Mouse (Mus musculus): ENCODE results near the gene Pla2r1. TPM values are rescaled to one million over a fixed set of nuclear protein-coding genes. Genes with fewer than 3 reads are reported as not detected.

Pla2r1 gene
- polyA plus RNA-seq, 1 experiment from 2014 or later, result 0.86 TPM

DNA sequence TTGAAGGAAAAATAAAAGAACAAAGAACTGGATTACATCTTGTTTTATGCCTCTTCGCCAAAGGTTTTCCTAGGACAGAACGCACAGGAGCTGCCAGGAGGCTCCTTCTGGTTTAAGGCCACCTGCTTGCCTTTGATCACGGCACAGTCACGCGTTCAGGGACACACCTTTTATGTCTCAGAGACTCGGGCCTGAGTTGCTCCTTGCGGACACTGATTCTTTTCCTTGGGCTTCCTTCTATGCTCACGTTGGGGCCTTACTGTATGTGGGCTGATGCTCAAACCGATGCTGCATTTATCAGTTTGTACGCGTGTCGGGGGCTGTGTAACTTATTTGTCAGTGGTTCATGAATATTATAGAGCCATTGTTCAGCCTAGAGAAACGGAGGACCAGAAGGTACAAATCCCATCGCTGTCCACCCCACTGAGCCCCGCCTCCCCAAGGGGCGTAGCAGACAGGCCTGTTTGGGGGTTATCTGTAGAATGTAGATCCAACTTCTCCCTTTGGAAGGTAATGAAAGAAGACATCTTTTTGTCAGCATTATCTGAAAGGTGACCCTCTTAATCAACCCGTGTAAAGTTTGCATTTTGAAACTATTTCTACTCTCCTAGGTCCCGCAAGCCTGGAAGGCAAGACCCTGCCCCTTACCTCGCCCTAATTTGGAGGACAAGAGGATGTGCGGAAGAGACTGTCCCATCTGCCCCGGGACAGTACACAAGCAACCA, 769 bp downstream of the Pla2r1 start:
- H3K4me1 ChIP-seq (replicated peaks; ENCODE audit: control insufficient read depth, insufficient read depth), result peaks cover 2% of the 10 kb centered on the region
- peak overlapping the region; percentile 57 for H3K9ac ChIP-seq (ENCODE audit: low read length)
- TF ChIP-seq EP300 (optimal IDR thresholded peaks at IDR 0.05) (no peak), CTCF (IDR thresholded peaks at IDR 0.05; ENCODE audit: low read depth) (no peak)
- DNase-seq (ENCODE audit: low spot score) (no peak), ATAC-seq (ENCODE audit: low FRiP score, low TSS enrichment) (no peak)
- WGBS, result 40% methylated on average over 21 of the region's 21 CpGs
- no peaks in the 10 kb centered on the region for H3K27me3 ChIP-seq (ENCODE audit: control insufficient read depth, insufficient read depth, low read length)
- H3K4me3 ChIP-seq (ENCODE audit: low read depth, low read length), result peak overlapping the region; percentile 44
- H3K36me3 ChIP-seq (ENCODE audit: control insufficient read depth, insufficient read depth, low read length), result no peaks in the 10 kb centered on the region
- H3K27ac ChIP-seq (replicated peaks), result peak overlapping the region; percentile 63; the same call in 1 of the 2 replicates
- no peaks in the 10 kb centered on the region for H3K9me3 ChIP-seq (ENCODE audit: control insufficient read depth, low read length)
- peak overlapping the region; percentile 83 for H3K4me2 ChIP-seq (replicated peaks; ENCODE audit: low read depth)

DNA sequence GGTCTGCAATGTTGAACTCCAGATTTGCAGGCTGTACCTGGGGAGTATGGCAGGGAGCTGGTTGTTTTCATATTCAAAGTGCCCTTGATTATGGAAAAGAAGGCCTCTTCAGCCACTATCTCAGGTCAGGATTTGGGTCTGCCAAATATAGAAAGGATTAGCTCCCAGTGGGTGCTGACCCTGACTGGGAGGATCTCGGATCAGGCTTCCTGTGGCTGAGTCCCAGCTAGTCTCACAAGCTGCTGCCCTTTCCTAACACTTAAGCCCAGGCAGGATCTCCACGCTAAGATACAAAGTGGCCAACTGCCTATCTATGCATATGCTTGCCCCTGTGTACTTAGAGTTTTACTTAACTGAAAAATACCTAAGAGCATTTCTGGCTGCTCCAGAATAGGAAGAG, 1.4 kb downstream of the Pla2r1 start:
- Histone ChIP-seq H3K4me1 (replicated peaks; ENCODE audit: control insufficient read depth, insufficient read depth) (peaks cover 2% of the 10 kb centered on the region), H3K4me3 (ENCODE audit: low read depth, low read length) (no peak overlapping the region), H3K27ac (replicated peaks) (no peak overlapping the region), H3K36me3 (ENCODE audit: control insufficient read depth, insufficient read depth, low read length) (no peaks in the 10 kb centered on the region), H3K9me3 (ENCODE audit: control insufficient read depth, low read length) (no peaks in the 10 kb centered on the region), H3K4me2 (replicated peaks; ENCODE audit: low read depth) (no peak overlapping the region; the same call in 1 of the 2 replicates), H3K27me3 (ENCODE audit: control insufficient read depth, insufficient read depth, low read length) (no peaks in the 10 kb centered on the region), H3K9ac (ENCODE audit: low read length) (no peak overlapping the region)
- no peak for DNase-seq (ENCODE audit: low spot score)
- 72% methylated on average over 2 of the region's 2 CpGs for WGBS
- ATAC-seq (ENCODE audit: low FRiP score, low TSS enrichment), result no peak
- TF ChIP-seq EP300 (optimal IDR thresholded peaks at IDR 0.05), result no peak
- TF ChIP-seq CTCF (IDR thresholded peaks at IDR 0.05; ENCODE audit: low read depth), result no peak

DNA sequence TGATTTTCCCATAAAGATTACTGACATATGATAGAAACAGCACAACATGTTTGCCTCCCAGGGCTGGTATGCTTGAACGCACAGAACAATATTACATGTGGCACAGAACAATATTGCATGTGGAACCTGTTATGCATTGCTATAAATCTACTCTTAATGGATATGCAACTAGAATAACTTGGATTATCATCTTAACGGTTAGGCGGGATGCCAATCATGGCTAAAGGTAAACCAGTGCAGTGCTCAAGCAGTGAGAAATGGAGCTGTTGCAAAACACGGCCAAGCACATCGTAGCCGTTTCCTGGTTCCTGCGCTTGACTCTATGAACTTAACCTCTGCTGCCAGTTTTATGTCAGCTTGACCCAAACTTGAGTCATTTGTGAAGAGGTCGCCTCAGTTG, 2.6 kb downstream of the Pla2r1 start:
- TF ChIP-seq EP300 (optimal IDR thresholded peaks at IDR 0.05) (no peak), CTCF (IDR thresholded peaks at IDR 0.05; ENCODE audit: low read depth) (no peak)
- Histone ChIP-seq H3K4me1 (replicated peaks; ENCODE audit: control insufficient read depth, insufficient read depth) (peaks cover 2% of the 10 kb centered on the region), H3K9ac (ENCODE audit: low read length) (no peak overlapping the region), H3K27me3 (ENCODE audit: control insufficient read depth, insufficient read depth, low read length) (no peaks in the 10 kb centered on the region), H3K27ac (replicated peaks) (no peak overlapping the region), H3K36me3 (ENCODE audit: control insufficient read depth, insufficient read depth, low read length) (no peaks in the 10 kb centered on the region), H3K9me3 (ENCODE audit: control insufficient read depth, low read length) (no peaks in the 10 kb centered on the region), H3K4me2 (replicated peaks; ENCODE audit: low read depth) (no peak overlapping the region), H3K4me3 (ENCODE audit: low read depth, low read length) (no peak overlapping the region)
- no peak for DNase-seq (ENCODE audit: low spot score)
- 88% methylated on average over 8 of the region's 8 CpGs for WGBS
- no peak for ATAC-seq (ENCODE audit: low FRiP score, low TSS enrichment)

DNA sequence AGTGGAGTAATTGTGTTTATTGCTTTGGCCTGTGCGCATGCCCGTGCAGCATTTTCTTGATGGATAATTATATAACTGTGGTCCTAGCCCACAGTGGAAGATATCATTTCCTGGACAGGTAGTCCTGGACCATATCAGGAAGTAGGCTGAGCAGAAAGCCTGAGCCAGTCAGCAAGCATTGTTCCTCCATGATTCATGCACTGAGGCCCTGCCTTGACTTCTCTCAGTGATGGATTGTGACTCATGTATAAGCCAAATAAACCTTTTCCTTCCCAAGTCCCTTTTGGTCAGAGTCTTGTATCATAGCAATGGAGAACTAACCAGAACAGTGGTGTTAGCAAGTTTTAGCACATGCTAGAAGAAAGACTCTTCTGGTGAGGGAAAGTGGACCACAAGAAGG, 3.3 kb downstream of the Pla2r1 start:
- Histone ChIP-seq H3K9ac (ENCODE audit: low read length) (no peak overlapping the region), H3K27ac (replicated peaks) (no peak overlapping the region), H3K4me1 (replicated peaks; ENCODE audit: control insufficient read depth, insufficient read depth) (peaks cover 2% of the 10 kb centered on the region), H3K36me3 (ENCODE audit: control insufficient read depth, insufficient read depth, low read length) (no peaks in the 10 kb centered on the region), H3K4me2 (replicated peaks; ENCODE audit: low read depth) (no peak overlapping the region), H3K9me3 (ENCODE audit: control insufficient read depth, low read length) (no peaks in the 10 kb centered on the region), H3K27me3 (ENCODE audit: control insufficient read depth, insufficient read depth, low read length) (no peaks in the 10 kb centered on the region), H3K4me3 (ENCODE audit: low read depth, low read length) (no peak overlapping the region)
- no peak for DNase-seq (ENCODE audit: low spot score)
- 76% methylated on average over 2 of the region's 2 CpGs for WGBS
- TF ChIP-seq CTCF (IDR thresholded peaks at IDR 0.05; ENCODE audit: low read depth) (no peak), EP300 (optimal IDR thresholded peaks at IDR 0.05) (no peak)
- peak; percentile 71; the same call in 1 of the 2 replicates for ATAC-seq (ENCODE audit: low FRiP score, low TSS enrichment)

DNA sequence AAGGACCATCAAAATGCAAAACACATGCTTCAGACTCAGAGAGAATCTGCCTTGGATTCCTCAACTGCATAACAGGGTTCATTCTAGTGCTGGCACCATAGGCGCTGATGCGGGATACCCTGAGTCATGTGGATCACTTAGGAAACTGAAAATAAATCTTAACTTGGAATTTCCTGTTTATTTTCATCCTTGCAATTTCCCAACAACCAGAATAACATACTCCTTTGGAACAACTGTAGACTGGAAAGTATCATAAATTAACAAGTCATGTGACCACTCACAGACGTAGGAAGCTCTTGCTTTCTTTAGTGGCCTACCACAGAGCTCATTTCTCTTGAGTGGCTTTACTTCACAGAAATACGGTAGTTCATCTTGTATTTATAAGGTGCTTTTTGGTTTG, 7.0 kb downstream of the Pla2r1 start:
- WGBS, result 54% methylated on average over 4 of the region's 4 CpGs
- DNase-seq (ENCODE audit: low spot score), result no peak

DNA sequence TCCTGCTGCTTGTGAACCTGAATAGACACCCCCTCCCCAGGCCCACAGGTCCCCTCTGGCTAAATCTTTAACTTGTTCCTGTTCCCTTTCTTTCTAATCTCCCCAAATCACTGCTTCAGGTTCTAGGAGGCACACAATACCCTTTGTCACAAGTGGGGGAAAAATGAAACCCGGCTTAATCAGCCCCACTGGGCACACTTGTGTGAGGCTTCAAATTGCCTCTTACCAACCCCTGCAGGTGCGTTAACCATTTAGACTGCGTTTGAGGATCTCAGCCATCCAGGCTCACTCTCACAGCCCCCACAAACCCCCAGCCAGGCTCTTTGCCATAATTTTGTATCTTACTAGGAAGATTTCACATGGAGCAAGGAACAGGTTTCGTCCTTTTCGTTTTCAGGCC, 9.1 kb downstream of the Pla2r1 start:
- WGBS, result 46% methylated on average over 5 of the region's 5 CpGs
- no peaks in the 10 kb centered on the region for H3K36me3 ChIP-seq (ENCODE audit: control insufficient read depth, insufficient read depth, low read length)
- no peak for DNase-seq (ENCODE audit: low spot score)
- no peak for ATAC-seq (ENCODE audit: low FRiP score, low TSS enrichment)
- H3K27me3 ChIP-seq (ENCODE audit: control insufficient read depth, insufficient read depth, low read length), result no peaks in the 10 kb centered on the region
- no peak overlapping the region for H3K4me2 ChIP-seq (replicated peaks; ENCODE audit: low read depth)
- no peak overlapping the region for H3K4me3 ChIP-seq (ENCODE audit: low read depth, low read length)
- no peaks in the 10 kb centered on the region for H3K9me3 ChIP-seq (ENCODE audit: control insufficient read depth, low read length)
- H3K27ac ChIP-seq (replicated peaks), result no peak overlapping the region
- no peak overlapping the region for H3K9ac ChIP-seq (ENCODE audit: low read length)
- H3K4me1 ChIP-seq (replicated peaks; ENCODE audit: control insufficient read depth, insufficient read depth), result no peaks in the 10 kb centered on the region
- no peak for TF ChIP-seq CTCF (IDR thresholded peaks at IDR 0.05; ENCODE audit: low read depth)
- no peak for TF ChIP-seq EP300 (optimal IDR thresholded peaks at IDR 0.05)

More for the DNA sequence above, 7.0 kb downstream of the Pla2r1 start:
- no peaks in the 10 kb centered on the region for H3K27me3 ChIP-seq (ENCODE audit: control insufficient read depth, insufficient read depth, low read length)
- no peak overlapping the region for H3K4me3 ChIP-seq (ENCODE audit: low read depth, low read length)
- H3K9me3 ChIP-seq (ENCODE audit: control insufficient read depth, low read length), result no peaks in the 10 kb centered on the region
- no peak for ATAC-seq (ENCODE audit: low FRiP score, low TSS enrichment)
- no peak overlapping the region for H3K9ac ChIP-seq (ENCODE audit: low read length)
- no peak overlapping the region for H3K4me2 ChIP-seq (replicated peaks; ENCODE audit: low read depth)
- no peaks in the 10 kb centered on the region for H3K4me1 ChIP-seq (replicated peaks; ENCODE audit: control insufficient read depth, insufficient read depth)
- TF ChIP-seq CTCF (IDR thresholded peaks at IDR 0.05; ENCODE audit: low read depth) (no peak), EP300 (optimal IDR thresholded peaks at IDR 0.05) (no peak)
- H3K36me3 ChIP-seq (ENCODE audit: control insufficient read depth, insufficient read depth, low read length), result no peaks in the 10 kb centered on the region
- H3K27ac ChIP-seq (replicated peaks), result no peak overlapping the region

All from stomach, postnatal 0 days (tissue).